Mouse (Mus musculus) ES-Bruce4 (cell line): ENCODE results near the gene Clta. TPM values are rescaled to one million over a fixed set of nuclear protein-coding genes. Genes with fewer than 3 reads are reported as not detected.

Experiments used
- H3K27ac ChIP-seq: 2 replicates; pipeline ENCODE4 v1.5.1; 2012; ENCODE audit warnings: low read length, inconsistent platforms; ENCODE audit not compliant: insufficient read depth
- H3K27me3 ChIP-seq: 2 replicates; pipeline ENCODE4 v1.6.1; 2012; ENCODE audit warnings: mild to moderate bottlenecking, low read length, inconsistent platforms; ENCODE audit not compliant: control insufficient read depth, poor library complexity, insufficient read depth, severe bottlenecking
- H3K36me3 ChIP-seq: 2 replicates; pipeline ENCODE4 v1.6.1; 2012; ENCODE audit warnings: inconsistent platforms, mild to moderate bottlenecking, low read length, moderate library complexity; ENCODE audit not compliant: control insufficient read depth, poor library complexity, insufficient read depth, severe bottlenecking
- H3K4me1 ChIP-seq: one replicate; pipeline ENCODE4 v1.8.1; 2011; ENCODE audit warnings: low read length; ENCODE audit not compliant: control insufficient read depth, insufficient read depth
- H3K4me3 ChIP-seq: 2 replicates; pipeline ENCODE4 v1.5.1; 2011; ENCODE audit warnings: low read depth, mild to moderate bottlenecking, low read length
- H3K9ac ChIP-seq: 2 replicates; pipeline ENCODE4 v1.6.1; 2012; ENCODE audit warnings: low read depth, mild to moderate bottlenecking, inconsistent platforms; ENCODE audit not compliant: poor library complexity, severe bottlenecking
- H3K9me3 ChIP-seq: replicated peaks from 2 replicates; pipeline ENCODE4 v1.6.1; 2012; ENCODE audit warnings: mild to moderate bottlenecking, low read length, inconsistent platforms; ENCODE audit not compliant: control insufficient read depth, poor library complexity, insufficient read depth, severe bottlenecking
- CTCF ChIP-seq: IDR thresholded peaks from one replicate; pipeline ENCODE4 v1.8.1; 2011; ENCODE audit warnings: low read depth, low read length
- EP300 ChIP-seq: IDR thresholded peaks from 2 replicates; pipeline ENCODE4 v1.6.1; 2011; ENCODE audit warnings: low read depth, low read length; ENCODE audit not compliant: insufficient read depth
- POLR2A ChIP-seq: IDR thresholded peaks from one replicate; pipeline ENCODE4 v1.8.1; 2011; ENCODE audit warnings: low read length; ENCODE audit not compliant: insufficient read depth
- polyA plus RNA-seq: library from polyadenylated mRNA; stranded (reverse); fragments of >200 nt; gene quantifications from 2 replicates; pipeline ENCODE4 v1.2.4, GENCODE M21; 2011; ENCODE audit warnings: low read depth; ENCODE audit not compliant: missing spikeins, insufficient read depth, insufficient read length

The Clta gene
- polyA plus RNA-seq, 1 experiment = 277 TPM

- H3K27ac ChIP-seq = no peak overlapping the region
- H3K36me3 ChIP-seq = no peaks in the 10 kb centered on the region
- H3K27me3 ChIP-seq = no peaks in the 10 kb centered on the region
- no peak for TF ChIP-seq CTCF
- TF ChIP-seq POLR2A = no peak
- no peak for TF ChIP-seq EP300
- no peaks in the 10 kb centered on the region for H3K9me3 ChIP-seq
- no peaks in the 10 kb centered on the region for H3K4me1 ChIP-seq
- no peak overlapping the region for H3K4me3 ChIP-seq
- no peak overlapping the region for H3K9ac ChIP-seq
Observed at GRCm38 (mm10) chr4:44046066-44046465, 41.8 kb downstream of the Clta start.

- TF ChIP-seq CTCF = no peak
- TF ChIP-seq POLR2A = no peak
- no peak for TF ChIP-seq EP300
- Histone ChIP-seq H3K9me3 (no peaks in the 10 kb centered on the region), H3K4me3 (no peak overlapping the region), H3K4me1 (no peaks in the 10 kb centered on the region), H3K36me3 (no peaks in the 10 kb centered on the region), H3K27ac (no peak overlapping the region), H3K9ac (no peak overlapping the region), H3K27me3 (no peaks in the 10 kb centered on the region)
Observed at GRCm38 (mm10) chr4:44049812-44050211, 45.6 kb downstream of the Clta start.

GRCm38 (mm10) chr4:44059674-44060073 lies 55.4 kb downstream of the Clta start:
- no peaks in the 10 kb centered on the region for H3K36me3 ChIP-seq
- H3K9ac ChIP-seq = no peak overlapping the region
- no peaks in the 10 kb centered on the region for H3K4me1 ChIP-seq
- H3K27ac ChIP-seq = no peak overlapping the region
- H3K9me3 ChIP-seq = no peaks in the 10 kb centered on the region
- no peak for TF ChIP-seq EP300
- no peak for TF ChIP-seq POLR2A
- no peak for TF ChIP-seq CTCF
- no peaks in the 10 kb centered on the region for H3K27me3 ChIP-seq
- H3K4me3 ChIP-seq = no peak overlapping the region

- no peaks in the 10 kb centered on the region for H3K36me3 ChIP-seq
- 0 out of 2 replicates have a peak overlapping the region, but pooled peaks have one; percentile 2 for H3K4me3 ChIP-seq
- peak overlapping the region; percentile 91 for H3K27ac ChIP-seq
- H3K9ac ChIP-seq = peak overlapping the region; percentile 65
- no peak for TF ChIP-seq CTCF
- TF ChIP-seq EP300 = no peak
- no peak for TF ChIP-seq POLR2A
- no peaks in the 10 kb centered on the region for H3K4me1 ChIP-seq
- no peaks in the 10 kb centered on the region for H3K27me3 ChIP-seq
- no peaks in the 10 kb centered on the region for H3K9me3 ChIP-seq
Observed at GRCm38 (mm10) chr4:44062062-44062461, 57.8 kb downstream of the Clta start.

GRCm38 (mm10) chr4:44062816-44063215 lies 58.6 kb downstream of the Clta start:
- H3K27me3 ChIP-seq = no peaks in the 10 kb centered on the region
- H3K27ac ChIP-seq = peak overlapping the region; percentile 91
- H3K36me3 ChIP-seq = no peaks in the 10 kb centered on the region
- H3K4me1 ChIP-seq = no peaks in the 10 kb centered on the region
- no peak overlapping the region for H3K4me3 ChIP-seq
- 0 out of 2 replicates have a peak overlapping the region, but pooled peaks have one; percentile 65 for H3K9ac ChIP-seq
- no peaks in the 10 kb centered on the region for H3K9me3 ChIP-seq
- no peak for TF ChIP-seq CTCF
- no peak for TF ChIP-seq POLR2A
- no peak for TF ChIP-seq EP300

GRCm38 (mm10) chr4:44065355-44066025 lies 61.2 kb downstream of the Clta start:
- Histone ChIP-seq H3K4me3 (peak overlapping the region; percentile 13), H3K36me3 (no peaks in the 10 kb centered on the region), H3K27me3 (no peaks in the 10 kb centered on the region), H3K9ac (peak overlapping the region; percentile 1; the same call in 1 of the 2 replicates), H3K9me3 (no peaks in the 10 kb centered on the region), H3K4me1 (no peaks in the 10 kb centered on the region), H3K27ac (0 out of 2 replicates have a peak overlapping the region, but pooled peaks have one; percentile 1)
- TF ChIP-seq EP300 = 0 out of 2 replicates have a peak, but pooled peaks have one; percentile 39
- TF ChIP-seq CTCF = peak; percentile 97
- TF ChIP-seq POLR2A = no peak
